Mouse (Mus musculus) liver, adult 2 months (tissue): ENCODE measurements around the gene Clta.

ENCODE experiments used
- CTCF ChIP-seq: fragments of 200-500 bp; IDR thresholded peaks from 2 replicates; pipeline ENCODE4 v1.5.1; 2011; ENCODE audit warnings: low read depth, low read length, control low read depth
- POLR2A ChIP-seq: fragments of 200-500 bp; IDR thresholded peaks from 2 replicates; pipeline ENCODE4 v1.6.1; 2011; ENCODE audit warnings: low read length, control low read depth; ENCODE audit not compliant: insufficient read depth; ENCODE audit errors: extremely low read depth

DNA sequence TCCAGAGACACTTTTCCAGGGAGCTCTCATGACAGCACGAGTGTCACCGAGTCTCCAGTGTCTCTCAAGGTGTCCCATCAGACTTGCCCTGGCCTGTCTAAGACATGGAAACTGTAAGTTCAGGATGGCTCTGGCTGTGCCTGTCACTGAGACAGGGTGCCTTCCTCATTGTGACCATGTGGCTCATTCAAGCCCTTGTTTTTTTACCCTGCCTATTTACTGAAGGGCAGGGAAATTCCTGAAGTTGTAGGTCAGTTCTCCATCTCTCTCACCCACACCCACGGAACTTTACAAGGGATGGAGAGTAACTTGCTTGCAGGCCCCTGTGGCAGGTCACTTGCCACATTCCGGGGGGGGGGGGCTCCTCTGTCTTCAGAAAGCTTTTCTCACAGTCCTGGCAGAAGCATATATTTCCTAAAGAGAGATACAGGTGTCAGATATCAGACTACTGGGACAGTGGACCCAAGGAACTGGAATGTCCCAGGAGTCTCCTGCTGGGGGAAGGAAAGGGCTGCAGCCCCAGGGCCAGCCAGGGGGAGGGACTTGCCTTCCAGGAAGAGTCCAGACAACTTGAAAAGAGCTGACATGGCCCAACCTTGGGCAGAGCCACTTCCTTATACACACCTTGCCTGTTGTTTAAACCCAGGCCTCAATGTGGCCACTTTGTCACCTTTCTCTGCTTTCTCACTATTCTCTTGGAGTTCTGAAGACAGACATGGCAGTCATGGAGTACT lies 39.1 kb upstream of the Clta start:
- TF ChIP-seq POLR2A (no peak), CTCF (no peak)
